Mouse (Mus musculus): Measurements from ENCODE around the gene Ctu2. TPM values are rescaled to one million over a fixed set of nuclear protein-coding genes. Genes with fewer than 3 reads are reported as not detected.

Ctu2 gene
- total and polyA plus RNA-seq, 3 experiments = 23.8 to 63.1 (median 40.4) TPM

- in situ Hi-C loops (cut with MboI; ENCODE audit: low pct_ligation_motif_present, low pct_unique_long_range_greater_than_20kb, low sequenced_read_pairs) = no loop called here
- Histone ChIP-seq H3K4me2 (ENCODE audit: insufficient read depth, low read depth, poor library complexity, severe bottlenecking) (no peak overlapping the region), H3K9me3 (replicated peaks; ENCODE audit: low read length) (peaks cover 3% of the 10 kb centered on the region), H3K4me1 (ENCODE audit: control insufficient read depth in 1 of 2, insufficient read depth in 2 of 2) (peaks cover 7 to 38% of the 10 kb centered on the region in 2 experiments), H3K4me3 (replicated peaks in 1 of 3; ENCODE audit: low read depth in 2 of 3, low read length in 2 of 3, poor library complexity in 1 of 3) (no peak overlapping the region), H3K27me3 (replicated peaks) (peaks cover 25% of the 10 kb centered on the region), H3K36me3 (replicated peaks in 1 of 2; ENCODE audit: control insufficient read depth in 1 of 2, insufficient read depth in 1 of 2, low read length in 1 of 2) (peaks cover 19 to 41% of the 10 kb centered on the region in 2 experiments), H3K79me2 (replicated peaks; ENCODE audit: control insufficient read depth, extremely low read depth, insufficient read depth, poor library complexity, severe bottlenecking) (no peaks in the 10 kb centered on the region), H3K9ac (ENCODE audit: insufficient read depth, low read depth) (no peak overlapping the region), H3K27ac (ENCODE audit: insufficient read depth, low read depth) (no peak overlapping the region)
- TF ChIP-seq ZNF384 (IDR thresholded peaks at IDR 0.05; ENCODE audit: low read depth, low read length) = no peak
- no peak for TF ChIP-seq TCF12 (IDR thresholded peaks at IDR 0.05; ENCODE audit: low read depth, low read length)
- TF ChIP-seq MAX (IDR thresholded peaks at IDR 0.05; ENCODE audit: low read length) = no peak
- no peak for TF ChIP-seq CTCF (conservative IDR thresholded peaks at IDR 0.05 in 1 of 2, IDR thresholded peaks at IDR 0.05 in 1 of 2; ENCODE audit: low read depth in 2 of 2, low read length in 2 of 2)
- TF ChIP-seq SIN3A (IDR thresholded peaks at IDR 0.05; ENCODE audit: low read length) = no peak
- TF ChIP-seq MEF2A (IDR thresholded peaks at IDR 0.05; ENCODE audit: borderline replicate concordance, low read depth, low read length) = no peak
- TF ChIP-seq EP300 (IDR thresholded peaks at IDR 0.05; ENCODE audit: low read length) = no peak
- TF ChIP-seq JUN (IDR thresholded peaks at IDR 0.05; ENCODE audit: insufficient read depth, low read depth, low read length) = no peak
- TF ChIP-seq PAX5 (IDR thresholded peaks at IDR 0.05; ENCODE audit: low read length) = no peak
- TF ChIP-seq POLR2A (IDR thresholded peaks at IDR 0.05; ENCODE audit: low read depth, low read length) = no peak
- TF ChIP-seq ETS1 (conservative IDR thresholded peaks at IDR 0.05; ENCODE audit: low read depth, low read length) = no peak; the same call in 1 of the 2 replicates
- no peak for TF ChIP-seq ZC3H11A (IDR thresholded peaks at IDR 0.05; ENCODE audit: low read depth, low read length)
- DNase-seq (ENCODE audit: extremely low read depth) = no peak
- dilution Hi-C loops (cut with MboI; ENCODE audit: extremely low pct_ligation_motif_present, extremely low pct_unique_long_range_greater_than_20kb, low sequenced_read_pairs) = no loop called here
Observed at GRCm38 (mm10) chr8:122463651-122464640, 12.0 kb upstream of the Ctu2 start.

- Histone ChIP-seq H3K79me2 (replicated peaks; ENCODE audit: control insufficient read depth, extremely low read depth, insufficient read depth, poor library complexity, severe bottlenecking) (no peaks in the 10 kb centered on the region), H3K27me3 (replicated peaks) (peaks cover 21% of the 10 kb centered on the region), H3K9ac (ENCODE audit: insufficient read depth, low read depth) (no peak overlapping the region), H3K4me3 (replicated peaks in 1 of 3; ENCODE audit: low read depth in 2 of 3, low read length in 2 of 3, poor library complexity in 1 of 3) (no peak overlapping the region), H3K4me1 (ENCODE audit: control insufficient read depth in 1 of 2, insufficient read depth in 2 of 2) (peaks cover 7 to 29% of the 10 kb centered on the region in 2 experiments), H3K36me3 (replicated peaks in 1 of 2; ENCODE audit: control insufficient read depth in 1 of 2, insufficient read depth in 1 of 2, low read length in 1 of 2) (peaks cover 19 to 51% of the 10 kb centered on the region in 2 experiments), H3K27ac (ENCODE audit: insufficient read depth, low read depth) (no peak overlapping the region), H3K4me2 (ENCODE audit: insufficient read depth, low read depth, poor library complexity, severe bottlenecking) (no peak overlapping the region), H3K9me3 (replicated peaks; ENCODE audit: low read length) (peaks cover 3% of the 10 kb centered on the region)
- DNase-seq (ENCODE audit: extremely low read depth) = no peak
- in situ Hi-C loops (cut with MboI; ENCODE audit: low pct_ligation_motif_present, low pct_unique_long_range_greater_than_20kb, low sequenced_read_pairs) (no loop called here), dilution Hi-C loops (cut with MboI; ENCODE audit: extremely low pct_ligation_motif_present, extremely low pct_unique_long_range_greater_than_20kb, low sequenced_read_pairs) (no loop called here)
- TF ChIP-seq NELFE (IDR thresholded peaks at IDR 0.05; ENCODE audit: low read depth, low read length) (no peak), UBTF (IDR thresholded peaks at IDR 0.05; ENCODE audit: low read depth, low read length) (no peak), RAD21 (IDR thresholded peaks at IDR 0.05; ENCODE audit: low read depth, low read length) (no peak), EP300 (IDR thresholded peaks at IDR 0.05; ENCODE audit: low read length) (no peak), IRF4 (IDR thresholded peaks at IDR 0.05; ENCODE audit: low read depth, low read length) (no peak), USF1 (IDR thresholded peaks at IDR 0.05; ENCODE audit: low read depth, low read length) (no peak), HCFC1 (IDR thresholded peaks at IDR 0.05; ENCODE audit: low read depth, low read length) (no peak), GABPA (IDR thresholded peaks at IDR 0.05; ENCODE audit: insufficient replicate concordance, low read depth, low read length) (no peak), MAZ (IDR thresholded peaks at IDR 0.05; ENCODE audit: low read depth, low read length) (no peak), E2F4 (IDR thresholded peaks at IDR 0.05; ENCODE audit: insufficient replicate concordance, low read depth, low read length) (no peak), USF2 (conservative IDR thresholded peaks at IDR 0.05; ENCODE audit: low read depth, low read length) (no peak), CTCF (conservative IDR thresholded peaks at IDR 0.05 in 1 of 2, IDR thresholded peaks at IDR 0.05 in 1 of 2; ENCODE audit: low read depth in 2 of 2, low read length in 2 of 2) (no peak), CHD2 (IDR thresholded peaks at IDR 0.05; ENCODE audit: low read length) (no peak), TBP (conservative IDR thresholded peaks at IDR 0.05; ENCODE audit: low read depth, low read length) (no peak)
Observed at GRCm38 (mm10) chr8:122464985-122465384, 11.0 kb upstream of the Ctu2 start.

Measured in CH12.LX (cell line).